Mouse (Mus musculus) neural tube, embryonic 14.5 days (tissue): ENCODE results near the gene Uchl3. TPM values are rescaled to one million over a fixed set of nuclear protein-coding genes. Genes with fewer than 3 reads are reported as not detected.

Experiments
- ATAC-seq: fragments of 200-750 bp; cut with Nextera tagmentation; 2 replicates; pipeline ENCODE4 v1.8.0; 2017; ENCODE audit warnings: low read depth, mild to moderate bottlenecking, moderate TSS enrichment, moderate library complexity
- H3K27ac ChIP-seq: fragments of 300-500 bp; sonication (generic); 2 replicates; pipeline ENCODE4 v1.5.1; 2014; ENCODE audit warnings: low read depth, mild to moderate bottlenecking, control low read depth, low read length, moderate library complexity, mixed read lengths
- H3K27me3 ChIP-seq: fragments of 300-500 bp; sonication (generic); 2 replicates; pipeline ENCODE4 v1.6.1; 2014; ENCODE audit warnings: low read length; ENCODE audit not compliant: control insufficient read depth, insufficient read depth
- H3K36me3 ChIP-seq: fragments of 300-500 bp; sonication (generic); 2 replicates; pipeline ENCODE4 v1.6.1; 2014; ENCODE audit warnings: low read length, mixed read lengths; ENCODE audit not compliant: control insufficient read depth, insufficient read depth
- H3K4me1 ChIP-seq: fragments of 300-500 bp; sonication (generic); 2 replicates; pipeline ENCODE4 v1.6.1; 2014; ENCODE audit warnings: low read length; ENCODE audit not compliant: control insufficient read depth, insufficient read depth
- H3K4me2 ChIP-seq: fragments of 300-500 bp; sonication (generic); 2 replicates; pipeline ENCODE4 v1.6.1; 2014; ENCODE audit warnings: mild to moderate bottlenecking, low read depth, low read length, control low read depth
- H3K4me3 ChIP-seq: fragments of 300-500 bp; sonication (generic); 2 replicates; pipeline ENCODE4 v1.5.1; 2014; ENCODE audit warnings: low read depth, low read length, control low read depth, mixed read lengths
- H3K9ac ChIP-seq: fragments of 300-500 bp; sonication (generic); replicated peaks from 2 replicates; pipeline ENCODE4 v1.6.1; 2014; ENCODE audit warnings: low read depth, mild to moderate bottlenecking, control low read depth, low read length, mixed read lengths
- H3K9me3 ChIP-seq: fragments of 300-500 bp; sonication (generic); 2 replicates; pipeline ENCODE4 v1.6.1; 2016; ENCODE audit warnings: low read length; ENCODE audit not compliant: control insufficient read depth
- WGBS: fragments of 180-500 bp; shearing (Covaris S2); extraction: QIAGEN DNeasy Blood & Tissue Kit; methylation state at CpG from one replicate; pipeline ENCODE4 v1.1.7; 2014; 5-methylcytosine and 5-hydroxymethylcytosine counted together
- polyA plus RNA-seq: library from polyadenylated mRNA; unstranded; fragments of >200 nt; fragmentation: Nextera tagmentation; extraction: Ambion mirVana; gene quantifications from 2 replicates; pipeline ENCODE4 v1.2.1, GENCODE M21; 2014

Gene Uchl3
- polyA plus RNA-seq, 1 experiment from 2014 or later = 280 TPM

GRCm38 (mm10) chr14:101661654-101662412 lies 8.1 kb downstream of the Uchl3 start:
- Histone ChIP-seq H3K27me3 (no peaks in the 10 kb centered on the region), H3K9me3 (no peaks in the 10 kb centered on the region), H3K4me1 (peaks cover 7% of the 10 kb centered on the region; the same call in 1 of the 2 replicates), H3K4me2 (no peak overlapping the region), H3K27ac (no peak overlapping the region), H3K36me3 (no peaks in the 10 kb centered on the region; the same call in 1 of the 2 replicates), H3K9ac (no peak overlapping the region), H3K4me3 (no peak overlapping the region)
- WGBS = 64% methylated on average over 3 of the region's 3 CpGs
- peak; percentile 31; the same call in 1 of the 2 replicates for ATAC-seq

DNA sequence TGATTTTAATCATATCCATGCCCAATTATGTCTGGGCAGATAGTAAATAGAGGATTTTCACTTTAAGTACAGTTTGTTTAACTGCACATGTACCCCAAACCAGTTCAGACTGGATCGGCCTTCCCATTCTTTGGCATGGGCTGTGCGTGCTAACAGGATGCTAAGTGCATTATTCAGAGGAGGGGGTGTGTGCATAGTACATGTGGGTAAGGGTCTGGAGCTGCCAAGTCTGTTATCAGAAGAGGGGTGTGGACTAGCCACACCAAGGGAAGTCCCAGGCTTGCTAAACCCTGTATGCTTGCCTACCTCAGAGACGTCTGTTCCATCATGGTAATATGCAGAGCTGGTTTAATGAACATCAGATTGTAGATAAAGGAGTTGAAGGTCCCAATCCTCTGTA lies 10.5 kb downstream of the Uchl3 start:
- WGBS = 94% methylated on average over 3 of the region's 3 CpGs
- Histone ChIP-seq H3K4me2 (no peak overlapping the region), H3K4me3 (no peak overlapping the region), H3K27me3 (no peaks in the 10 kb centered on the region), H3K9me3 (no peaks in the 10 kb centered on the region), H3K27ac (no peak overlapping the region), H3K4me1 (peaks cover 2% of the 10 kb centered on the region; the same call in 1 of the 2 replicates), H3K9ac (no peak overlapping the region), H3K36me3 (peaks cover 5% of the 10 kb centered on the region; the same call in 1 of the 2 replicates)
- ATAC-seq = no peak; the same call in 1 of the 2 replicates

- H3K9ac ChIP-seq = no peak overlapping the region
- no peak overlapping the region for H3K27ac ChIP-seq
- no peak overlapping the region for H3K4me3 ChIP-seq
- no peaks in the 10 kb centered on the region for H3K4me1 ChIP-seq
- no peaks in the 10 kb centered on the region for H3K9me3 ChIP-seq
- peaks cover 9% of the 10 kb centered on the region; the same call in 1 of the 2 replicates for H3K36me3 ChIP-seq
- WGBS = 98% methylated on average over 7 of the region's 7 CpGs
- H3K4me2 ChIP-seq = no peak overlapping the region
- ATAC-seq = no peak
- H3K27me3 ChIP-seq = no peaks in the 10 kb centered on the region
Measured at GRCm38 (mm10) chr14:101666056-101666455, 12.3 kb downstream of the Uchl3 start.

DNA sequence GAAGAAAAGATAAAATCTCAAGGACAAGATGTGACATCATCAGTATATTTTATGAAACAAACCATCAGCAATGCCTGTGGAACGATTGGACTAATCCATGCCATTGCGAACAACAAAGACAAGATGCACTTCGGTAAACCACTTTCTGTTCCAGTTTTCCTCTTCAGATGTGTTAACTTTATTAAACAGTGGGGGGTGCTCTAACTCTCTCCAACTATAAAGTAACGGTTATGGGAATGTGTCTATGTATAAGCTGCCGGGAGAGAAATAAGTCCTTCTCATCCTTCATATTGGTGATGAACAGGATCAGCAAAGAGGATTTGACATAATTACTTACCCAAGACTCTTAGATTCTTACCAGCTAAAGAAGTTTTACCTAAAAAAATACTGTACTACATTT lies 12.8 kb downstream of the Uchl3 start:
- Histone ChIP-seq H3K9ac (no peak overlapping the region), H3K4me3 (no peak overlapping the region), H3K27me3 (no peaks in the 10 kb centered on the region), H3K27ac (no peak overlapping the region), H3K36me3 (peaks cover 9% of the 10 kb centered on the region; the same call in 1 of the 2 replicates), H3K4me2 (no peak overlapping the region), H3K4me1 (no peaks in the 10 kb centered on the region), H3K9me3 (no peaks in the 10 kb centered on the region)
- no peak for ATAC-seq
- 92% methylated on average over 5 of the region's 5 CpGs for WGBS

DNA sequence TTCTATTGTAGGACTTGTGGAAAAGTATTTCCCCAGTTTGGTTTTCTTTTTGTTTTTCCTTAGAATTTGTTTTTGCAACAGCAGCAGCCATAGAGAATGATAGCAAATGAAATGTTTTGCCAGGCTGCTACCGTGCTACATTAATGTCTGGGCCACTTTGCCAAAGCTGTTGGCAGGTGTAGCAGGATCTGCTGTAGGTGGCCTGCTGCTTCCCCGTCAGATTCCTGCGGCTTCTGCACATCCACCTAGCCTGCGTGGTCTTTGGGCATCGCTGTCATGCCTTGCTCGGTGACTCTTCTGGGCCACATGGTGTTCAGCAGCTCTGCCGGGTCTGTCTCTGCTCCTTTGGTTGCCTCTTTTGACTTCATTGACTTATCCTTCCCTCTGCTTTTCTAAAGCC lies 14.9 kb downstream of the Uchl3 start:
- H3K27me3 ChIP-seq = no peaks in the 10 kb centered on the region
- H3K9me3 ChIP-seq = no peaks in the 10 kb centered on the region
- H3K9ac ChIP-seq = no peak overlapping the region
- no peak overlapping the region for H3K4me2 ChIP-seq
- 96% methylated on average over 7 of the region's 7 CpGs for WGBS
- no peaks in the 10 kb centered on the region for H3K4me1 ChIP-seq
- peaks cover 13% of the 10 kb centered on the region; the same call in 1 of the 2 replicates for H3K36me3 ChIP-seq
- H3K4me3 ChIP-seq = no peak overlapping the region
- H3K27ac ChIP-seq = no peak overlapping the region
- ATAC-seq = no peak

DNA sequence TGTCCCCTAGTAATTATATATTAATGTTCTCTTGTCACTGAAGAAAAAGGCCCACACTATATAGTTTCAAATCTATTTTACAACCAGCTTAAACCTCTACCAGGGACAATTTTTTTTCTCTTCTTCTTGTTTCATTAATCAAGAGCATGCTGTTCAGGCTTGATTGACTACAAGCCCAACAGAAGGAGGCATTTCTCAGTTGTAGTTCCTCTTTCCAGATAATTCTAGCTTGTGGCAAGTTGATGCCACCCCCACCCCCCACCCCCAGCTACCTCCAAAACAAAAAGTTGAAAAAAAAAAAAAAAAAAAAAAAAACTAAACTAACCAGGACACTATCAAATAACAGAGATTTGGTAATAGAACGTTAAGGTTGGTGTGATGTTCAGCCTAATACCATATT lies 18.5 kb downstream of the Uchl3 start:
- no peaks in the 10 kb centered on the region for H3K4me1 ChIP-seq
- ATAC-seq = no peak

GRCm38 (mm10) chr14:101687696-101688095 lies 33.9 kb downstream of the Uchl3 start:
- Histone ChIP-seq H3K27me3 (no peaks in the 10 kb centered on the region), H3K9ac (no peak overlapping the region), H3K36me3 (0 out of 2 replicates have a peak, but pooled peaks cover 2% of the 10 kb centered on the region), H3K4me2 (no peak overlapping the region), H3K4me3 (no peak overlapping the region), H3K4me1 (no peaks in the 10 kb centered on the region), H3K27ac (no peak overlapping the region), H3K9me3 (no peaks in the 10 kb centered on the region)
- ATAC-seq = no peak
- 89% methylated on average over 6 of the region's 6 CpGs for WGBS

More for the DNA sequence above, 18.5 kb downstream of the Uchl3 start:
- Histone ChIP-seq H3K27me3 (no peaks in the 10 kb centered on the region), H3K9ac (no peak overlapping the region), H3K27ac (no peak overlapping the region), H3K4me2 (no peak overlapping the region), H3K9me3 (no peaks in the 10 kb centered on the region), H3K4me3 (no peak overlapping the region), H3K36me3 (peaks cover 22% of the 10 kb centered on the region; the same call in 1 of the 2 replicates)
- WGBS = 95% methylated on average over 1 of the region's 1 CpGs

- H3K4me3 ChIP-seq = no peak overlapping the region
- H3K4me1 ChIP-seq = no peaks in the 10 kb centered on the region
- no peak overlapping the region for H3K4me2 ChIP-seq
- no peaks in the 10 kb centered on the region for H3K27me3 ChIP-seq
- H3K9me3 ChIP-seq = no peaks in the 10 kb centered on the region
- WGBS = 82% methylated on average over 2 of the region's 2 CpGs
- H3K9ac ChIP-seq = no peak overlapping the region
- no peak overlapping the region for H3K27ac ChIP-seq
- ATAC-seq = no peak
- 0 out of 2 replicates have a peak, but pooled peaks cover 3% of the 10 kb centered on the region for H3K36me3 ChIP-seq
Measured at GRCm38 (mm10) chr14:101688406-101688805, 34.6 kb downstream of the Uchl3 start.

GRCm38 (mm10) chr14:101704479-101704878 lies 50.7 kb downstream of the Uchl3 start:
- no peak overlapping the region for H3K4me2 ChIP-seq
- no peak for ATAC-seq
- H3K4me3 ChIP-seq = no peak overlapping the region
- 88% methylated on average over 4 of the region's 4 CpGs for WGBS
- H3K4me1 ChIP-seq = no peaks in the 10 kb centered on the region
- H3K36me3 ChIP-seq = no peaks in the 10 kb centered on the region
- no peak overlapping the region for H3K9ac ChIP-seq
- no peak overlapping the region for H3K27ac ChIP-seq
- no peaks in the 10 kb centered on the region for H3K27me3 ChIP-seq
- no peaks in the 10 kb centered on the region for H3K9me3 ChIP-seq
